Mouse (Mus musculus) kidney, postnatal 25 days (tissue): ENCODE measurements around the gene Cyth4.

Source experiments
- DNase-seq, 2 experiments: peaks; one replicate each; pipeline ENCODE4 v3.0.0; 2021; ENCODE audit warnings: mixed read lengths in 2 of 2

The Cyth4 gene

DNA sequence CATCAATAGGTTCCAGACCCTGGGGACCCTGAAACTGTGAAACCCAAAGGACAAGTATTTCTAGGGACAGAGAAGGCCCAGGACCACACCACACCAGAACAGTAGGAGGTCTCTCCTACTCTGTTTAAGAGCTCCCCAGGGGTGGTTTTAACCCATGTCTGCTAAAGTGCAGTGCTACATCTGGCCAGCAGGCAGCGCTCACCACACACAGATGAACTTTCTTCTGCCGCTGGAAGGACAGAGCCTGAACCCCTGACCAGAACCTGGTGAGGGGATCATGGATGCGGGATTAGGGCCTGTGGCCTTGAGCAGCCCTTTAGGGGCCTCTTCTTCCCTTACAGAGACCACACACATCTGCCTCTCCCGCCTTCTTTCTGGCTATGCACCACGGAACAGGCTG is 26.6 kb downstream of the Cyth4 start:
- peak; percentile 70 to 78 for DNase-seq

DNA sequence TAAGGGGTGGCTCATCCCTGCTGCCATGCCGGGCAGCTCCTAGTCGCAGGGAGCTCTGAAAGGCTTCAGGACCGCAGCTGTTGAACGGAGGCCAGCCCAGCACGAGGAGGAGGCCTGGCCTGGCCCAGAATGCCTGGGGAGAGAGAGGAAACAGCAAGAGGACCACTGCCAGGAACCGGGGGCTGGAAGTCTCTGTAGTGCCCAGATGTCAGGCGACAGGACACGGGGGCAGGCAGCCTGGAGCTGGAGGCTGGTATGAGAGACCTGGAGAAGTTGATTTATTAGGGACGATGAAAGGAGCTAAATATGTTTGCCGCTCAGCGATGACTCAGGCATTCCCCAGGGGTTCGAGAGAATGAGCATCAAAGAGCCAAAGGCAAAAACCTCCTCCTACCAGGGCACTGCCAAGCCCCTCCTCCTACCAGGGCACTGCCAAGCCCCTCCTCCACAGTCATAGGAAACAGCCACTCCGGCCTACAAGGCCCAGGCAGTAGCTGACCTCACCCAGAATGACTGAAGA is 27.6 kb downstream of the Cyth4 start:
- peak; percentile 86 to 93 for DNase-seq

DNA sequence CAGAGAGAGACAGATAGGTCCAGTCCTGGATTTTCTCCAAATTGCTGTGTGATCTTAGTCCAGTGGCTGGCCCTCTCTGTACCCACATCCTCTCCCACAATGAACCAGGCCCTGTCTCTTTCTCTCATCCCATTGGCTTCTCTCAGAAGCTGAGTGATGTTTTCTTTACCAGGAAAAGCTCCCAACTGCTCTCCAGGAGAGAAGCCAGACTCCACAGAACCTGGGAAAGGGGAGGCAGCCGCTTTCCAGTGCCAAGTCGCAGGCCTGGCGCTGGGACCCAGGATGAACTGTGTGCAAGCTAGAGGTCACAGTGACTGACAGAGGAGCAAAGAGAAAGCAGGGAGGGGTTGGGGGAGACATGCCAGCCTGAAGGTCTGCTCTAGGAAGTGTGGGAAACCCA is 28.1 kb downstream of the Cyth4 start:
- DNase-seq = peak; percentile 22 to 62

DNA sequence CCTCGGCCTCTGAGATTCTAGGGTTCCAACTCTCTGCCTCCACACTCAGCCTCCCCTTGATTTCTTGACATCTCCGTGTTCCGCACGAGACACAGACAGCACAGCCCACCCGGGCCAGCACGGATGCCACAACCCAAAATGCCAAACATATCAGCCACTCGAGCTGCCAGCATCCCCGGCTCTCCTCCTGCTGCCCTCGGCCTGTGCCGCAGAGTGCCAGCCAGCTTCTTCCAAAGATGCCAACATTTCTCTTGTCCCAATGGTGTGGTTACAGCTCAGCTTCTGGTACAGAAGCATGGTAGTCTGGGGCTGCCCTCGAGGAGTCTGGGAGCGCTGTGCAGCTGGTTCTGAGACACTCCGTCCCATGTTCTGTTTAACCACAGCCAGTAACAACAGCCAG is 29.4 kb downstream of the Cyth4 start:
- DNase-seq = no peak

DNA sequence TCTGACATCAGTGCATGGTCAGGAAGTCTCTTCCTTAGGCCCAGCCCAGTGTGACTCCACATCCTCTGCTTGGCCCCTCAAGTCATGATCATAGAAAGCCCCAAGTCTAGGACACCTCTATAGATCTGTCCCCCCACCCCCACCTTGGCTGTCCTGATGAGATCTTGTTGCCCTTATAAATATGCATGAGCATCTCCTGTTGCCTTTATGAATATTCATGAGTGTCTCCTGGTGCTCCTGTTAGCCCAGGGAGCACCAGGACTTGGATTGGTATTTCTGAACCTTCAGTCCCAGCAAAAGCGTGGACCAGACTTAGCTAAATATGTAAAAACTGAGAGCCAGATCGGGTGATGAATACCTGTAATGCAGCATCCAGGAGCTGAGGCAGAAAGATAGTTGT is 35.5 kb downstream of the Cyth4 start:
- no peak for DNase-seq

GRCm38 (mm10) chr15:78633413-78633812 is 36.6 kb downstream of the Cyth4 start:
- no peak for DNase-seq

DNA sequence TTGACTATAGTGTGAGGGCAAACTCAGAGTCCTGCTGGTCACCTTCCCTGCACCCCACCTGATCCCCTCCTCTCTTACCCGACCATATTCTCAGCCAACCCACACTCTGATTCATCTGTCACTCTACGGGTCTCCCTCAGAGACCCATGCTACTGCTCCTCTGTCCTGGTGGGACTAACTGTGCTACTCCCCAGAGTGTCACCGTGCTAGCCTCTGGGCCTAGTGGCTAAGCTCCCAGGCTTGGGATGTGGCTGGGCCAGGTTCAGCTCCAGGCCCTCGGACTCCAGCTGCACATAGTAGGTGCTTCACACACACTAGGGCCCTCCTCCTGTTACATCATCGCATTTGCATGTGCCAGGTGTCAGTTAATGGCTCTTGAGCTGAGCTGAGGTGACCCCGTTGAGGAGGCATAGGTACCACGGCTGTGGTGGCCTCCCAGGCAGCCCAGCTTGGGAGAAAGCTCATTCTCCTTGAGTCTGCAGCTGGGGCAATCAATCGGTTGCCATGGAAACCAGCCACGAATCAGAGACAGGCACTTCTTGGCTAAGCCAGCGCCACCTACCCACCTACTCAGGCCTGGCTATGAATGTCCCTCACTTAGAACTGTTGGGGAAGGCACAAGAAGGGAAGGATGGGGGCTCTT is 37.4 kb downstream of the Cyth4 start:
- no peak for DNase-seq

DNA sequence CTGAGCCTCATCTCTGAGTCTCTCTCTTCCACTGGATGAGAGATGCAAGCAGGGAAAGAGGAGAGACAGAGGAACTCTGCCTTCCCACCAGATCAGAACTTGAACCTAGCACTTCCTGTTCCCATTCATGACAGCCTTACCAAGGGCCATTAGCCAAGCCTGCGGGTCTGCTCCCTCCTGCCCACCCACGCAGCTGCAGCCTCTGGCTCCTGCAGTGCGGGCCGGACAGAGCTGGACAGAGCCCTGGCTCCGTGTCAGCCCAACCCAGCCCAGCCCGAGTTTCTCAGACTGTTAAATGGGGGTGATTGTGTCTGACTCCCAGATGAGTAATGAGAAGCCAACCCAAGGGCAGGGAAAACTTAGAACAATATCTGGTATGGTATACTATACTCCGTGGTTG is 38.4 kb downstream of the Cyth4 start:
- no peak for DNase-seq

GRCm38 (mm10) chr15:78643633-78644032 is 46.8 kb downstream of the Cyth4 start:
- DNase-seq = no peak

GRCm38 (mm10) chr15:78644606-78645005 is 47.8 kb downstream of the Cyth4 start:
- DNase-seq = no peak

DNA sequence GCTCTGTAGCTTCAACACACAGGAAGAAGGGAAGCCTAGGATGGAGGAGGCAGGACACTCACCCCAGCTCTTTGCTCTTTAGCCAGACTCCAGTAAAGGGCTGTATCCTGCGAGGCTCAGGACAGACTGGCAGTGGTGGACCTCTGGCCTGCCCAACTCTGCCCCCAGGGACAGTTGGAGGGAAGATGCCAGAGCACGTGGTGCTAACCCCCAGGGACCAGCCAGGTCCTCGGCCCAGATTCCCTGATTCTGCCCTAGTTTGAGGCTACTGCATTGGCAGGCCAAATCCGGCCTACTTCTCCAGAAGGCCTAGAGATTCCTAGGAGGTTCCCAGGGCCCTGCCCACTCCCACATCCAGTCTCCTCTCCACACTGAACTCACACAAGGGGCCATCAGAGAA is 50.9 kb downstream of the Cyth4 start:
- DNase-seq = no peak

- DNase-seq = no peak
Measured at GRCm38 (mm10) chr15:78651169-78651568, 54.3 kb downstream of the Cyth4 start.

DNA sequence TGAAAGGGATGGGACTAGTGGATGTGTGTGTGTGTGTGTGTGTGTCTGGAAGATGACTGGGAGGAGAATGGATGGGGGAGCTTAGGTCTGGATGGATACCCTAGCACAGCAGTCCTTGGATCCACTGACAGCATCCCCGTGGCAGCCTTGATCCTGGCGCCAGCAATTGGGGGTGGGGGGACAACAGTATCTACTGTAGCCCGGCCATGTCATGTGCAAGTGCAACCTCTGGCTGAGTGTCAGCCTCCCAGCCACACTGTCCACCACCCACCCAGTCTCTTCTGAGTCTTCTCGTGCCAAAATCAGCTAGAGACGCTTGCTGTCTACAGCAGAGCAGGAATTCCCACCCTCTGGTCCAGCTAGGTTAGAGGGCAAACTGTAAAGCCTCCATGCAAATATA is 67.4 kb downstream of the Cyth4 start:
- DNase-seq = no peak

GRCm38 (mm10) chr15:78669221-78669871 is 72.5 kb downstream of the Cyth4 start:
- DNase-seq = no peak

DNA sequence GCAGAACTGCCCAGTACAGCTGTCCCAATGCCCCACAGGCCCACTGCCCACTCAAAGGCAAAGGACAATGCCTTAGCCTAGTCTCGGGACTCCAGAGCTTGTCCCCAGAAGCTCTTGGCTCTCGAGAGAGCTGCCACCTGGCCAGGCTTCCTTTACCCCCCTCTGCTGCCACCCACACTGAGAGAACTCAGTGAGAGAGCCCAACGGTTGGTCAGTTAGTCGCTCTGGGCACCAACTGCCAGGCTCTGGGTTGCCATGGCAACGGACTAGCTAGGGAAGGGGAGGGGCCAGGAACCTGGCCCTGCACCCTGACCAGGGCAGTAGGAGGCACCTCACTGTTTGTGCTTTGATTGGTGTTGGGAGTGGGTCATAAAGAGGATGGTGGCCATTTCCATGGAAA is 73.5 kb downstream of the Cyth4 start:
- peak; percentile 38 to 69 for DNase-seq
